Mouse (Mus musculus) layer of hippocampus, postnatal 10 days (tissue): ENCODE data around the gene Nek5. TPM values are rescaled to one million over a fixed set of nuclear protein-coding genes. Genes with fewer than 3 reads are reported as not detected.
"Not testable (repeated sequence)": the region's sequence is repeated elsewhere in the genome, so short reads cannot be mapped to it uniquely, and the experiment has no call there.

Source experiments
- DNase-seq, 2 experiments: peaks; one replicate each; pipeline ENCODE4 v3.0.0; 2021; ENCODE audit warnings: low spot score in 2 of 2
- long read RNA-seq: library from polyadenylated mRNA; stranded (forward); transcript quantifications from one replicate; pipeline ENCODE4 v2.0.0, GENCODE M21; 2023
- total RNA-seq, 2 experiments: library from RNA; stranded (reverse); gene quantifications; 2 replicates each; pipeline ENCODE4 v1.2.3; 2021

Nek5 gene
- under 1 TPM; 0.62 to 0.91 TPM for total RNA-seq
- long read RNA-seq, partial matches to known transcripts = 0 of 1 reads
- long read RNA-seq, other reads (novel, unspliced or antisense) = 1 of 1 reads

GRCm38 (mm10) chr8:22124220-22125152, at the start of gene Nek5:
Nek5 (minus strand) TSS chr8:22125053.
- DNase-seq = peak; percentile 14 to 26

DNA sequence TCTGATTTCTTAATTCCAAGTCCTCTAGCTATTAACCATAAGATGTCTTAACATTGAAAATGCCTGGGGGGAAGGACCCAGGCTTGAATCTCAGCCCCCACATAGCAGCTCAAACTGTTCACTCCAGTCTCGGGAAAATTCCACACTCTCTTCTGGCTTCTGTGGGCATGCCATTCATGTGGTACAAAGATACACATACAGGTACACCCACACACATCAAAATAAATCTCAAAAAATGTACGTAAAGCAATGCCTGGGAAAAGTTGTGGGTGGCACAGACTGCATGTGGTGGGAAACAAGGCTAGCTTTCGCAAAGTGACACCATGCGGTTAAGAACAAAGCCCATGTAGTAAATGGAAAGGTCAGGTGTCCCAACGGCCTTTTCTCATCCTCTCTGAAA, 44.3 kb upstream of the Nek5 start:
- DNase-seq = no peak

GRCm38 (mm10) chr8:22166080-22166603, 41.3 kb upstream of the Nek5 start, which contains the start of gene Nek3:
Nek3 (minus strand) TSS chr8:22166435.
- peak; percentile 76 to 85 for DNase-seq

DNA sequence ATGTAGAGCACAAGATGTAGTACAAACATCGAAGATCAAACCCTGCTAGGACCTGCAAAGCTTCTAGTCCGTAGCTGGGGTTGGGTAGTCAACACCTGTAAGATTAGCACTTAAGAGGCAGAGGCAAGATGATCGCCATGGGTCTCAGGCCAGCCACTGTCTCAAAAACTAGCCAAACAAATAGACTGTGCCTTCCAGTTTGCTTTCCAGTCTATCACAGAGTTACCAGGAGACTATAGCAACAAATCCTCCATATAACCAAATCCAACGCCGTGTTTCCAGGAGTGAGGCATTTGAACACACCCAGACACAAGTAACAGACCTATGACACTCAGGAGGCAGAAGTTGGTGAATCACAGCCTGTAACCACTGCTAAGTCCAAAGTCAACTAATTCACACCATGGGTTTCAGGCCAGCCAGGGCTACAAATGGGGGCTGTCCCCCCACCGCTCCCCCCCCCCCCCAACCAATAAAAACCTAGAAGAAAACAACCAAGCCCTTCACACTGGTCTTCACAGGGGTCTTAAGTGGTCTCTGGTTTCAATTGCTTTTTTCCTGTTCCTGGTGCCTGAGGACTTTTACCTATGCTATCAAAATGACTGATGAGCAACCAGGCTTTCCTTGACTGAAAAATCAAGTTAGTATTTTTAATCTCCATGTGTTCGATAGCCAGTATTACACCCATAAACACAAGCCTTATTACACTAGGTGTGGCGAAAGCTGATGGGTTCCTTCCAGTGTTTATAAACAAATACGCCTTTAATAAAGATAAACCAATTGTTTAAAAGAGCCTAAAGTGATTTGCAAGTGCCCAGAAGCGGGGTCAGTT, 40.6 kb upstream of the Nek5 start:
- DNase-seq = no peak

DNA sequence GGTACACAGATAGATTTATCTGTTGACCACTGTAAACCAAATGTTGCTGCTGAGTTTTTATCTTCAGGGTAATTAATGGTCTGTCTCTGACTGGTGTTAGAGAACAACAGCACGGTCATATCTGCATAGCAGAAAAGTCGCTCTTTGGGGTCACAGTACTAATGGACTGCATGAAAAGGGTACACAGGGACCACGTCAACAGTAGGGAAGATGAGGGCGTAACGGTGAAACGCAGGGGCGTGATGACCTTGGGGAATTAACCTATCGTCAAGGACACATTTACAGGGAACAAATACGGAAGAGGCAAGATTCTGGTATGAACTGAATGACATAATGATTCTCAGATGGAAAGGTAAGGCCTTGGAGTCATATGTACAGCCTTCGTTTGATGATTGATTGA, 39.6 kb upstream of the Nek5 start:
- DNase-seq = no peak

DNA sequence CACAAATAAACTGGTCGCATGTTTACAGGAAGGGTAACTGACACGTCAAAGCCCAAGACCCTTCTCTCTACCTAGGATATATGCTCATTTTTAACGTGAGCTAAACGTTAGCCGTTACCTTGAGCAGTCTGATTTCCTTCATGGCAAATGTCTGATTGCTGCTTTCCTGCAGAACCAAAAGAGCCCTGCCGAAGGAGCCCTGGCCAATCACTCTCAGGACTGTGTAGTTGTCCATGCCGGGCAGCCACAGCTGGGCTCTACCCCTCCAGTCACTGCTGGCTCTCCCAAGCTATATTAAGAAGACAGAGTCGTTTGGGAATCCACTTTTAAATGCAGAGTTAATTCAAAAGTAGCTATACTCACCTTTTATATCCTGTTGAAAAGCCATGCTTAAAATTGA, 37.4 kb upstream of the Nek5 start:
- no peak for DNase-seq

- no peak for DNase-seq
Observed at GRCm38 (mm10) chr8:22150345-22150663, 25.5 kb upstream of the Nek5 start.

DNA sequence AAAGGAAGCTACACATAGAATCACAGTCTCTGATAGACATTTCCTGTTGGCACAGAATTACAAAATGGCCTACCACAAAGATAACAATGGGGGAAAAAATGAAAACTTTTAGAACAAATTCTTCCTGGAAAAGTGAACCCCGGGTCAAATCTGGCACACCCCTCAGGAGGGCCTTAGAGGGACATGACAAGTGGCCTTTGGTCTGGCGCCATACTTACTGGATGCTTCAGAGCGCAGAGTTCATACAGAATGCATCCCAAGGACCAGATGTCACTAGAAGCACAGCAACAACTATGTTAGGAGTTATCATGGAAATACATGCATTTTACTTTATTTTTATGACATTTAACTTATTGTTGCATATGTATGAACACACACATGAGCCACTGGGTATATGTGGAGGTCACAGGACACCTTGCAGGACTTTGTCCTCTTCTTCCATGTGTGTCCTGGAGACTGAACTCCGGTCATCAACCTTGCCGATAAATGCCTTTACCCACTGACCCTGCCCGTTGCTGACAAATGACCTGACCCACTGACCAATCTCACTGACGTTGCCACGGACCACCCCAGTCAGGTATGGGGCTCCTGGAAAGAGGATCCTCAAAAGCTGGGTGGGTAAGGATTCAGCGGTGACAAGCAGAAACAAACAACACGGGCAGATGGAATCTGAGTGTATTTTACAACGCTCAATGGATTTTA, 24.9 kb upstream of the Nek5 start:
- no peak for DNase-seq

DNA sequence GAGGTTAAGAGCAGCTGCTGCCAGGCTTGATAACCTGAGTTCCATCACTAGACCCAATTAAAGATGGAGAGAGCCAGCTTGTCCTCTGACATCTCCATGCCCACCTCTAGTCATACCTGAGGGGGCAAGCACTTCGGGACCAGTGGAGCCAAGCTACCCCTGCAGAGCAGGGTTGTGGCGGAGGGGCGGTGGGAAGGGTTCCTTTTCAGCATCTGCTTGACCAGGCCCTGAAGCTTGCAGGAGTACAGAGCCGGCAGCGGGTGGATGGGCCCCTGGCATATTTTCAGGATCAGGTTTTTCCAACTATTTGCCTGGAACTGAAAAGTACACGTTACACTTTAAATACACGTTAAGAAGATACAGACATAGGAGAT, 23.5 kb upstream of the Nek5 start:
- DNase-seq = no peak

DNA sequence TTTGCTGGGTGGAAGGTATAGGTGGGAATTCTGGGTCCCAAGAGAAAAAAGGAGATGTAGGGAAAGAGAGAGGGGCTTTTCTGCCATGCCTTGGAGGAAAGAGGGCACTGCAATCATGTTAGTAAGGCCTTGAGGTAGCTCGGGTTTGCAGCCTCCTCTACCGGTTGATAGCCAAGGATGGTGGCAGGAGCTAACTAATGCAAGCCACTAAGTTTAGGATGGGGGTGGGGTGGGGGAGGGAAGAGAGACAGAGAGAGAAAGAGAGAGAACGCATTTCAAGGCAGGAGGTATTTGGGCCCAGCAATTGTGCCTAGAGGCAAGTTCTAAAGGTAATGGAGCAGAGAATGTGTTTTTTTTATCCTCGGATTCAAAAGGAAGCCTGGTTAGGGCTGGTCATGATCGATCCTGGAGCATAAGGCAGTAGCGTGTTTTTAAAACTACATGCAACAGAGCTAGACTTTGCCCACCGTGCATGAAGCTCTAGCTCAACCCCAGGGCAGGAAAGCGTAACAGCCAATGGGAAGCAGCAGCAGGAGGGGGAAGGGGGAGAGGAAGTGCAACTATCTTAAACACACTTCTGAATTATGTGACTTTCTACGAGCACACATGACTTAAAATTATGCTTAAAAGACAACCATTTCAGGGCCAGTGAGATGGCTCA, 23.0 kb upstream of the Nek5 start:
- DNase-seq = no peak

GRCm38 (mm10) chr8:22145831-22146230, 21.0 kb upstream of the Nek5 start:
- no peak for DNase-seq

DNA sequence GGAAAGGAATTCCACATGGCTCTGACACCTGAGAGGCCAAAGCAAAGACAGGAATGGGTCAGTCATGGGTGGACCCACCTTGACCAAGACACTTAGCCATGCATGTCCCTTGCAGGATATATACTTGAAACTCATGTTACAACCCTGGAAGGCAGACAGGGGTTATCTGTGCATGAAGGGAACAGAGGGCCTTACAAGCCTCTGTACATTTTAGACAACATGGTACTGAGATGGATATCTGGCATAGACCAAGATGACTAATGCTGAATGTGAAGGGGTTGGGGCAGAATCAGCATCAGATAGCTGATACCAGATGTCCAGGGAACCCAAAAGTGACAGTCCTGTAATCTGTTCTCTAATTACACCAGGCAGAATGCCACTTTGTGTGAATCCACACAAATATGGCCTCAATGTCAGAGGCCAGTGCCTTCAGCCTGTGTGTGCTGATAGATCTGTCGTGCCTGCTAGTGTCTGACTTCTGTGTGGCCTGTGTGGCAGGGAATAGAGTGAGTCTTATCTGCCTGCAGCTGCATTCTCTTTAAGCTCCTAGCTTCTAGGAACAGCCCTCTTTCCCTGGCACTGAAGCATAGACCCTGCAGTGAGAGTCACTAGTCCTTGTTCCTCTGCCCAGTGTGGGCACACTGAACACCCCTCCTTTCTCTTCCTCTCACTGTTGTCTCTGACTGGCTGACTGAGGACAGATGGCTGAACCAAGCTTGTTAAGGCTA, 19.1 kb upstream of the Nek5 start:
- DNase-seq = no peak

- DNase-seq = no peak
Observed at GRCm38 (mm10) chr8:22142592-22142991, 17.7 kb upstream of the Nek5 start.

GRCm38 (mm10) chr8:22141836-22142385, 17.1 kb upstream of the Nek5 start:
- DNase-seq = no peak

DNA sequence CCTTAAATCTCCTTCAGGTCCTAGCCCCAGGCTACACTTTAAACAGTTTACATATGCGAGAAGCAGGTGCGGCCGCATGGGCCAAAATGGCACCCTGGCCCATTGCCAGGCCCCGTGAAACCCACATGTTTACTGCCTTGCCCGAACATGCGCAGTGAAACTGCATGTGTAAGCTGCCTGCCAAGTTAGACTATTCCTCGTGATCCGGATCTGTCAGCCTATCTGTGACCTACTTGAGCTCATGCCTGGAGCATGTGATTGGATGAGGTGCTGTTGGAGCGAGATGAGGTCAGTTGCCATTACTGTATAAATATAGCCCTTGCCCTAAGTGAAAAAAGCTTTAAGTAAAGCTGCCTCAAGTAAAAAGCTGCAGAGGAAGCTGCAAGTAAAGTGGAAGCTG, 11.6 kb upstream of the Nek5 start:
- DNase-seq = not testable (repeated sequence)

DNA sequence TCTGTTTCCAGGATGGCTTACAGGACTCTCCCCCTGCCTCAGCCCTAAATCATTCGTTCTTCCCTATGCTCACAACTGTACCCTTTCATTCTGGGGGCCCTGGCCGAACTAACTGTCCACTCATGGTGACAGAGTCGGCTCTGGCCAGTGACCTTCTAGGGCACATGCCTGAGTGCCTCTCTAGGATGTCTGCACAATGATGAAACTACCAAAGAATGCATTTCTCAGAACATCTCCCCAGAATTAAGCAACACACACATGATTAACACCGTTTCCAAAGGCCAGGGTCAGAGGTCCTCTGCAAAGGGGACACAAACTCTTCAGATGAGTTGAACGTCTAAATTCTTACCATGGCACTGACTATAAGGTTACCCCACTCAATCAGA, 9.9 kb upstream of the Nek5 start:
- DNase-seq = no peak

- DNase-seq = no peak
Observed at GRCm38 (mm10) chr8:22134078-22134749, 9.4 kb upstream of the Nek5 start.

GRCm38 (mm10) chr8:22132062-22132461, 7.2 kb upstream of the Nek5 start:
- DNase-seq = no peak

GRCm38 (mm10) chr8:22107020-22107419, 17.8 kb downstream of the Nek5 start:
- no peak for DNase-seq
